Mouse (Mus musculus): Measurements from ENCODE around the gene Ndst4.

The Ndst4 gene

GRCm38 (mm10) chr3:125403601-125404396 is at the start of gene Ndst4:
Gene Ndst4, plus strand, starts transcription at chr3:125404076.
- peak; percentile 16 for DNase-seq

- no peak for DNase-seq
Measured at GRCm38 (mm10) chr3:125397443-125397842, 6.4 kb upstream of the Ndst4 start.

- no peak for DNase-seq
Measured at GRCm38 (mm10) chr3:125406456-125406855, 2.6 kb downstream of the Ndst4 start.

- no peak for DNase-seq
Measured at GRCm38 (mm10) chr3:125406991-125407390, 3.1 kb downstream of the Ndst4 start.

GRCm38 (mm10) chr3:125466894-125467652 is 63.2 kb downstream of the Ndst4 start:
- no peak for DNase-seq

- no peak for DNase-seq
Measured at GRCm38 (mm10) chr3:125510102-125510501, 106.2 kb downstream of the Ndst4 start.

- DNase-seq: no peak
Measured at GRCm38 (mm10) chr3:125533371-125533770, 129.5 kb downstream of the Ndst4 start.

GRCm38 (mm10) chr3:125570602-125571001 is 166.7 kb downstream of the Ndst4 start:
- DNase-seq: no peak

- DNase-seq: no peak
Measured at GRCm38 (mm10) chr3:125632233-125632632, 228.4 kb downstream of the Ndst4 start.

GRCm38 (mm10) chr3:125655009-125655635 is 251.2 kb downstream of the Ndst4 start:
- no peak for DNase-seq

GRCm38 (mm10) chr3:125660114-125660717 is 256.3 kb downstream of the Ndst4 start:
- no peak for DNase-seq

GRCm38 (mm10) chr3:125660884-125661532 is 257.1 kb downstream of the Ndst4 start:
- DNase-seq: no peak

- no peak for DNase-seq
Measured at GRCm38 (mm10) chr3:125673997-125674794, 270.3 kb downstream of the Ndst4 start.

GRCm38 (mm10) chr3:125675211-125675896 is 271.5 kb downstream of the Ndst4 start:
- DNase-seq: no peak

GRCm38 (mm10) chr3:125678924-125679323 is 275.0 kb downstream of the Ndst4 start:
- DNase-seq: peak; percentile 3

- no peak for DNase-seq
Measured at GRCm38 (mm10) chr3:125683460-125684230, 279.8 kb downstream of the Ndst4 start.

GRCm38 (mm10) chr3:125684583-125684982 is 280.7 kb downstream of the Ndst4 start:
- no peak for DNase-seq

- no peak for DNase-seq
Measured at GRCm38 (mm10) chr3:125687601-125688000, 283.7 kb downstream of the Ndst4 start.

- no peak for DNase-seq
Measured at GRCm38 (mm10) chr3:125690948-125691347, 287.1 kb downstream of the Ndst4 start.

- DNase-seq: no peak
Measured at GRCm38 (mm10) chr3:125722953-125723352, 319.1 kb downstream of the Ndst4 start.
